Comparison of ENCODE assay signal across 25 mouse cellular contexts in genomic region chr3:51861631-51862030, GRCm38 (mm10).
"Had no signal": no experiment of that assay in that cellular context is flagged by ENCODE, and none has a peak within 500 bp of the region (broad histone marks: within the 10 kb centered on the region; RNA-seq: fewer than 3 reads in every experiment).

No protein-coding gene starts in this region.

- H3K4me3 ChIP-seq: gastrocnemius, adult 2 months; heart, adult 2 months; heart, embryonic 13.5 days; heart, embryonic 15.5 days; kidney, embryonic 15.5 days; limb, embryonic 13.5 days; limb, embryonic 15.5 days; liver, embryonic 12.5 days had no signal

- H3K27me3 ChIP-seq: heart, embryonic 13.5 days; heart, embryonic 15.5 days; kidney, embryonic 15.5 days; limb, embryonic 13.5 days; limb, embryonic 15.5 days; liver, embryonic 12.5 days had no signal

- DNase-seq: gastrocnemius, adult 2 months; gastrocnemius, postnatal 10 days; gastrocnemius, postnatal 36 days; heart, adult 11 months; heart, adult 2 months; heart, postnatal 14 days; heart, postnatal 36 days; kidney, adult 11 months; kidney, adult 2 months; kidney, adult 9 months; kidney, postnatal 14 days; kidney, postnatal 36 days; layer of hippocampus, adult 9-11 months; layer of hippocampus, postnatal 36 days; left cerebral cortex, postnatal 4 days had no signal

- H3K9me3 ChIP-seq: heart, embryonic 13.5 days; heart, embryonic 15.5 days; kidney, embryonic 15.5 days; limb, embryonic 13.5 days; limb, embryonic 15.5 days; liver, embryonic 12.5 days had no signal

- H3K36me3 ChIP-seq: heart, embryonic 13.5 days; heart, embryonic 15.5 days; limb, embryonic 15.5 days had no signal

- H3K4me1 ChIP-seq: heart, embryonic 15.5 days had no signal

- H3K27ac ChIP-seq: gastrocnemius, adult 2 months; heart, adult 2 months; heart, embryonic 13.5 days; heart, embryonic 15.5 days; kidney, embryonic 15.5 days; kidney, postnatal 0 days; limb, embryonic 13.5 days; limb, embryonic 15.5 days; liver, embryonic 12.5 days had no signal

- H3K4me2 ChIP-seq: heart, embryonic 11.5 days; heart, embryonic 13.5 days; heart, embryonic 15.5 days; kidney, embryonic 15.5 days; limb, embryonic 13.5 days; limb, embryonic 15.5 days; liver, embryonic 12.5 days had no signal

- H3K9ac ChIP-seq: heart, embryonic 13.5 days; heart, embryonic 15.5 days; kidney, embryonic 15.5 days; limb, embryonic 13.5 days; limb, embryonic 15.5 days; liver, embryonic 12.5 days had no signal

- ATAC-seq: forebrain, embryonic 16.5 days; intestine, embryonic 16.5 days; liver, embryonic 12.5 days had no signal
